Mouse (Mus musculus): ENCODE measurements at regions not wholly inside any gene's neighbourhood (a gene's known extent, or its start where the extent isn't known, plus 50 kb on each side); places are given as distances from the start of the nearest gene placed in this dataset.

GRCm38 (mm10) chr11:111820356-111820755, 754.4 kb downstream of the Kcnj2 start:
- no peak for DNase-seq (ENCODE audit: low spot score in 2 of 2)

GRCm38 (mm10) chr11:111828455-111828854, 762.5 kb downstream of the Kcnj2 start:
- DNase-seq (ENCODE audit: low spot score in 2 of 2): no peak

GRCm38 (mm10) chr11:111838996-111839395, 773.0 kb downstream of the Kcnj2 start:
- DNase-seq (ENCODE audit: low spot score in 2 of 2): no peak

- no peak for DNase-seq (ENCODE audit: low spot score in 2 of 2)
These were observed 777.8 kb downstream of the Kcnj2 start for GRCm38 (mm10) chr11:111843728-111844258.

- no peak for DNase-seq (ENCODE audit: low spot score in 2 of 2)
These were observed 778.5 kb downstream of the Kcnj2 start for GRCm38 (mm10) chr11:111844382-111845027.

GRCm38 (mm10) chr11:111857288-111857687, 791.3 kb downstream of the Kcnj2 start:
- no peak for DNase-seq (ENCODE audit: low spot score in 2 of 2)

- DNase-seq (ENCODE audit: low spot score in 2 of 2): no peak
These were observed 792.1 kb downstream of the Kcnj2 start for GRCm38 (mm10) chr11:111858111-111858510.

GRCm38 (mm10) chr11:111865143-111865542, 799.2 kb downstream of the Kcnj2 start:
- no peak for DNase-seq (ENCODE audit: low spot score in 2 of 2)

- DNase-seq (ENCODE audit: low spot score in 2 of 2): no peak
These were observed 809.4 kb downstream of the Kcnj2 start for GRCm38 (mm10) chr11:111875406-111875805.

GRCm38 (mm10) chr11:111880146-111880545, 814.2 kb downstream of the Kcnj2 start:
- no peak for DNase-seq (ENCODE audit: low spot score in 2 of 2)

- DNase-seq (ENCODE audit: low spot score in 2 of 2): no peak
These were observed 824.1 kb downstream of the Kcnj2 start for GRCm38 (mm10) chr11:111890026-111890425.

- no peak for DNase-seq (ENCODE audit: low spot score in 2 of 2)
These were observed 827.9 kb downstream of the Kcnj2 start for GRCm38 (mm10) chr11:111893861-111894260.

- no peak for DNase-seq (ENCODE audit: low spot score in 2 of 2)
These were observed 829.5 kb downstream of the Kcnj2 start for GRCm38 (mm10) chr11:111895221-111896200.

GRCm38 (mm10) chr11:111897001-111897400, 831.0 kb downstream of the Kcnj2 start:
- DNase-seq (ENCODE audit: low spot score in 2 of 2): no peak

GRCm38 (mm10) chr11:111904086-111904485, 838.1 kb downstream of the Kcnj2 start:
- DNase-seq (ENCODE audit: low spot score in 2 of 2): no peak

- no peak for DNase-seq (ENCODE audit: low spot score in 2 of 2)
These were observed 847.9 kb downstream of the Kcnj2 start for GRCm38 (mm10) chr11:111913891-111914290.

GRCm38 (mm10) chr11:111926336-111926735, 855.7 kb upstream of the Sox9 start:
- DNase-seq (ENCODE audit: low spot score in 2 of 2): no peak

GRCm38 (mm10) chr11:111929366-111929765, 852.7 kb upstream of the Sox9 start:
- DNase-seq (ENCODE audit: low spot score in 2 of 2): no peak

- no peak for DNase-seq (ENCODE audit: low spot score in 2 of 2)
These were observed 850.0 kb upstream of the Sox9 start for GRCm38 (mm10) chr11:111932052-111932451.

- DNase-seq (ENCODE audit: low spot score in 2 of 2): no peak
These were observed 837.7 kb upstream of the Sox9 start for GRCm38 (mm10) chr11:111944282-111944681.

GRCm38 (mm10) chr11:111945806-111946205, 836.2 kb upstream of the Sox9 start:
- DNase-seq (ENCODE audit: low spot score in 2 of 2): no peak

- DNase-seq (ENCODE audit: low spot score in 2 of 2): no peak
These were observed 834.4 kb upstream of the Sox9 start for GRCm38 (mm10) chr11:111947671-111948070.

- DNase-seq (ENCODE audit: low spot score in 2 of 2): no peak
These were observed 828.6 kb upstream of the Sox9 start for GRCm38 (mm10) chr11:111953421-111953820.

All from urinary bladder, postnatal 36 days (tissue).